Mouse (Mus musculus): ENCODE results near the gene Car10.
"Not testable (repeated sequence)": the region's sequence is repeated elsewhere in the genome, so short reads cannot be mapped to it uniquely, and the experiment has no call there.

Gene Car10

GRCm38 (mm10) chr11:93401167-93401566 is 303.3 kb downstream of the Car10 start:
- not testable (repeated sequence) for DNase-seq

- no peak for DNase-seq
Observed at GRCm38 (mm10) chr11:93407981-93408380, 310.2 kb downstream of the Car10 start.

GRCm38 (mm10) chr11:93431482-93431881 is 333.7 kb downstream of the Car10 start:
- DNase-seq: peak; percentile 19 to 40

GRCm38 (mm10) chr11:93434997-93435915 is 337.4 kb downstream of the Car10 start:
- DNase-seq: peak; percentile 36 to 64

GRCm38 (mm10) chr11:93436892-93437291 is 339.1 kb downstream of the Car10 start:
- no peak for DNase-seq

GRCm38 (mm10) chr11:93440466-93440865 is 342.6 kb downstream of the Car10 start:
- DNase-seq: no peak

GRCm38 (mm10) chr11:93443777-93444176 is 345.9 kb downstream of the Car10 start:
- DNase-seq: no peak

GRCm38 (mm10) chr11:93444741-93445140 is 346.9 kb downstream of the Car10 start:
- DNase-seq: no peak

- DNase-seq: peak; percentile 22 to 46
Observed at GRCm38 (mm10) chr11:93447566-93447965, 349.7 kb downstream of the Car10 start.

GRCm38 (mm10) chr11:93448290-93449256 is 350.7 kb downstream of the Car10 start:
- DNase-seq: peak; percentile 6 to 32

GRCm38 (mm10) chr11:93450535-93450934 is 352.7 kb downstream of the Car10 start:
- no peak for DNase-seq

- no peak for DNase-seq
Observed at GRCm38 (mm10) chr11:93466221-93466620, 368.4 kb downstream of the Car10 start.

- no peak for DNase-seq
Observed at GRCm38 (mm10) chr11:93467711-93468110, 369.9 kb downstream of the Car10 start.

- no peak for DNase-seq
Observed at GRCm38 (mm10) chr11:93470771-93471170, 372.9 kb downstream of the Car10 start.

GRCm38 (mm10) chr11:93471573-93472179 is 373.8 kb downstream of the Car10 start:
- DNase-seq: peak; percentile 57 to 76

GRCm38 (mm10) chr11:93484661-93485060 is 386.8 kb downstream of the Car10 start:
- DNase-seq: no peak

- DNase-seq: no peak
Observed at GRCm38 (mm10) chr11:93487021-93487420, 389.2 kb downstream of the Car10 start.

GRCm38 (mm10) chr11:93487913-93488604 is 390.2 kb downstream of the Car10 start:
- DNase-seq: no peak

- DNase-seq: no peak
Observed at GRCm38 (mm10) chr11:93490211-93490820, 392.5 kb downstream of the Car10 start.

GRCm38 (mm10) chr11:93497896-93498295 is 400.1 kb downstream of the Car10 start:
- DNase-seq: no peak

- DNase-seq: no peak
Observed at GRCm38 (mm10) chr11:93500442-93500841, 402.6 kb downstream of the Car10 start.

- no peak for DNase-seq
Observed at GRCm38 (mm10) chr11:93501671-93502070, 403.8 kb downstream of the Car10 start.

Data from lung, postnatal 4 days (tissue).